In genomic region chr6:43395538-43395937, GRCm38 (mm10) we compare ENCODE assay signal across 8 mouse cellular contexts.
DNase-seq lines count a peak whose midpoint lies in the region; ATAC-seq and TF ChIP-seq lines count a peak whose summit lies in the region.

No protein-coding gene starts in this region.

- no peak overlapping the region for H3K9ac ChIP-seq in liver, postnatal 0 days (replicated peaks)
- H3K9ac ChIP-seq in liver, embryonic 11.5 days (ENCODE audit: low read depth, low read length) = no peak overlapping the region
- no peak overlapping the region for H3K9ac ChIP-seq in hindbrain, embryonic 16.5 days (ENCODE audit: low read depth, low read length)
- no peak overlapping the region for H3K9ac ChIP-seq in midbrain, postnatal 0 days (replicated peaks; ENCODE audit: low read length, poor library complexity, severe bottlenecking)

- no peaks in the 10 kb centered on the region for H3K27me3 ChIP-seq in liver, postnatal 0 days (ENCODE audit: insufficient read depth, low read length)
- no peaks in the 10 kb centered on the region for H3K27me3 ChIP-seq in liver, embryonic 11.5 days (replicated peaks; ENCODE audit: control insufficient read depth, insufficient read depth, low read length)
- H3K27me3 ChIP-seq in hindbrain, embryonic 16.5 days (replicated peaks; ENCODE audit: control insufficient read depth, insufficient read depth, low read length) = no peaks in the 10 kb centered on the region
- H3K27me3 ChIP-seq in midbrain, postnatal 0 days (ENCODE audit: insufficient read depth, low read length) = no peaks in the 10 kb centered on the region

- TF ChIP-seq CTCF in liver, postnatal 0 days (IDR thresholded peaks at IDR 0.05; ENCODE audit: low read depth) = peak; percentile 39
- TF ChIP-seq CTCF in midbrain, postnatal 0 days (IDR thresholded peaks at IDR 0.05) = peak; percentile 83

- no peaks in the 10 kb centered on the region for H3K4me1 ChIP-seq in liver, postnatal 0 days (ENCODE audit: insufficient read depth)
- H3K4me1 ChIP-seq in liver, embryonic 11.5 days (replicated peaks; ENCODE audit: control insufficient read depth, insufficient read depth, low read length) = no peaks in the 10 kb centered on the region
- H3K4me1 ChIP-seq in hindbrain, embryonic 16.5 days (ENCODE audit: control insufficient read depth, insufficient read depth, low read depth, low read length) = no peaks in the 10 kb centered on the region
- no peaks in the 10 kb centered on the region for H3K4me1 ChIP-seq in midbrain, postnatal 0 days (ENCODE audit: insufficient read depth, low read length)

- no peak for TF ChIP-seq EP300 in liver, postnatal 0 days (IDR thresholded peaks at IDR 0.05; ENCODE audit: low read depth)

- ATAC-seq in CD4-positive, CD25-positive, alpha-beta regulatory T cell, adult 4 months = no peak
- no peak for ATAC-seq in liver, postnatal 0 days
- no peak for ATAC-seq in liver, embryonic 11.5 days (replicated peaks; ENCODE audit: low FRiP score)
- ATAC-seq in hindbrain, embryonic 16.5 days = peak; percentile 92
- peak; percentile 71 for ATAC-seq in midbrain, postnatal 0 days (ENCODE audit: low FRiP score)

- H3K36me3 ChIP-seq in liver, postnatal 0 days (replicated peaks; ENCODE audit: insufficient read depth, low read length) = no peaks in the 10 kb centered on the region
- H3K36me3 ChIP-seq in liver, embryonic 11.5 days (ENCODE audit: control insufficient read depth, insufficient read depth, low read length) = no peaks in the 10 kb centered on the region
- H3K36me3 ChIP-seq in hindbrain, embryonic 16.5 days (ENCODE audit: control insufficient read depth, insufficient read depth, low read length) = no peaks in the 10 kb centered on the region
- no peaks in the 10 kb centered on the region for H3K36me3 ChIP-seq in midbrain, postnatal 0 days (ENCODE audit: insufficient read depth, low read length)

- H3K4me2 ChIP-seq in liver, postnatal 0 days (ENCODE audit: low read depth, low read length) = no peak overlapping the region
- H3K4me2 ChIP-seq in liver, embryonic 11.5 days = no peak overlapping the region
- H3K4me2 ChIP-seq in hindbrain, embryonic 16.5 days (ENCODE audit: low read length) = no peak overlapping the region
- H3K4me2 ChIP-seq in midbrain, postnatal 0 days (ENCODE audit: low read depth, low read length, poor library complexity, severe bottlenecking) = no peak overlapping the region

- 64% methylated on average over 2 of the region's 2 CpGs for WGBS in liver, postnatal 0 days (ENCODE audit: insufficient replicate concordance)
- WGBS in liver, embryonic 11.5 days = 80% methylated on average over 2 of the region's 2 CpGs
- WGBS in hindbrain, embryonic 16.5 days = 75% methylated on average over 2 of the region's 2 CpGs
- WGBS in midbrain, postnatal 0 days = 59% methylated on average over 2 of the region's 2 CpGs

- no peaks in the 10 kb centered on the region for H3K9me3 ChIP-seq in liver, postnatal 0 days (ENCODE audit: low read length)
- H3K9me3 ChIP-seq in liver, embryonic 11.5 days (ENCODE audit: control insufficient read depth, low read length) = no peaks in the 10 kb centered on the region
- H3K9me3 ChIP-seq in hindbrain, embryonic 16.5 days (ENCODE audit: control insufficient read depth, low read length) = no peaks in the 10 kb centered on the region
- H3K9me3 ChIP-seq in midbrain, postnatal 0 days (ENCODE audit: low read length) = no peaks in the 10 kb centered on the region

- peak; percentile 16 for DNase-seq in CD4-positive, CD25-positive, alpha-beta regulatory T cell, adult 2 months (ENCODE audit: low read depth, low spot score)
- no peak for DNase-seq in liver, postnatal 0 days
- no peak for DNase-seq in liver, embryonic 11.5 days (ENCODE audit: low spot score)
- DNase-seq in midbrain, postnatal 0 days (ENCODE audit: low spot score) = peak; percentile 90
- DNase-seq in urinary bladder, postnatal 36 days (ENCODE audit: low spot score in 2 of 2) = no peak
- no peak for DNase-seq in spleen, postnatal 14 days (ENCODE audit: low spot score in 2 of 2)

- no peak overlapping the region for H3K27ac ChIP-seq in liver, postnatal 0 days (ENCODE audit: low read depth)
- H3K27ac ChIP-seq in liver, embryonic 11.5 days (ENCODE audit: low read depth, low read length) = no peak overlapping the region
- no peak overlapping the region for H3K27ac ChIP-seq in hindbrain, embryonic 16.5 days (ENCODE audit: low read depth, low read length)
- H3K27ac ChIP-seq in midbrain, postnatal 0 days (ENCODE audit: low read depth, low read length) = no peak overlapping the region

- no peak overlapping the region for H3K4me3 ChIP-seq in liver, postnatal 0 days (ENCODE audit: low read depth, low read length)
- no peak overlapping the region for H3K4me3 ChIP-seq in liver, embryonic 11.5 days (ENCODE audit: low read depth, low read length)
- no peak overlapping the region for H3K4me3 ChIP-seq in hindbrain, embryonic 16.5 days (ENCODE audit: low read length)
- H3K4me3 ChIP-seq in midbrain, postnatal 0 days (ENCODE audit: low read depth, low read length) = no peak overlapping the region

Comparison
In these comparisons a context has a peak if more than half of its experiments do, and no peak if none do; other contexts are left out.
1. DNase-seq: peak in CD4-positive, CD25-positive, alpha-beta regulatory T cell, adult 2 months (single experiment) and midbrain, postnatal 0 days (single experiment); none in liver, postnatal 0 days (single experiment), liver, embryonic 11.5 days (single experiment), urinary bladder, postnatal 36 days (0 of 2) and spleen, postnatal 14 days (0 of 2).
2. ATAC-seq: peak in hindbrain, embryonic 16.5 days (single experiment) and midbrain, postnatal 0 days (single experiment); none in CD4-positive, CD25-positive, alpha-beta regulatory T cell, adult 4 months (single experiment), liver, postnatal 0 days (single experiment) and liver, embryonic 11.5 days (single experiment).